Mouse (Mus musculus) CH12.LX (cell line): Measurements from ENCODE around the gene Sorcs3. TPM values are rescaled to one million over a fixed set of nuclear protein-coding genes. Genes with fewer than 3 reads are reported as not detected.

ENCODE experiments used
- DNase-seq: peaks from one replicate; pipeline ENCODE4 v3.0.0-alpha.2; 2013; ENCODE audit errors: extremely low read depth
- H3K27ac ChIP-seq: 2 replicates; pipeline ENCODE4 v1.5.1; 2012; ENCODE audit warnings: low read depth, mild to moderate bottlenecking, control low read depth, moderate library complexity; ENCODE audit not compliant: insufficient read depth
- H3K27me3 ChIP-seq: replicated peaks from 2 replicates; pipeline ENCODE3; 2012; ENCODE audit warnings: inconsistent platforms
- H3K36me3 ChIP-seq, 2 experiments: replicated peaks in 1 of 2; 2 replicates each; pipeline versions ENCODE3 to v1.6.1; 2012; ENCODE audit warnings: inconsistent platforms in 1 of 2, low read length in 1 of 2, mild to moderate bottlenecking in 1 of 2, mixed read lengths in 1 of 2, moderate library complexity in 1 of 2; ENCODE audit not compliant: control insufficient read depth in 1 of 2, insufficient read depth in 1 of 2
- H3K4me1 ChIP-seq, 2 experiments: 2 replicates each; pipeline ENCODE4 v1.6.1; 2012; ENCODE audit warnings: inconsistent platforms in 1 of 2, moderate library complexity in 1 of 2; ENCODE audit not compliant: insufficient read depth in 2 of 2, control insufficient read depth in 1 of 2
- H3K4me2 ChIP-seq: 2 replicates; pipeline ENCODE4 v1.6.1; 2012; ENCODE audit warnings: low read depth, mild to moderate bottlenecking, control low read depth; ENCODE audit not compliant: poor library complexity, insufficient read depth, severe bottlenecking
- H3K4me3 ChIP-seq, 3 experiments: fragments of 150-350 bp in 1 of 3; sonication (generic) in 1 of 3; replicated peaks in 1 of 3; 2 replicates each; pipeline versions ENCODE3 to v1.5.1; 2011 to 2012; ENCODE audit warnings: low read depth in 2 of 3, low read length in 2 of 3, mild to moderate bottlenecking in 2 of 3, moderate library complexity in 2 of 3, control low read depth in 1 of 3, improper control_type of control experiment in 1 of 3, inconsistent platforms in 1 of 3, mixed read lengths in 1 of 3; ENCODE audit not compliant: poor library complexity in 1 of 3
- H3K79me2 ChIP-seq: replicated peaks from 2 replicates; pipeline ENCODE4 v1.6.1; 2012; ENCODE audit warnings: mild to moderate bottlenecking, moderate library complexity; ENCODE audit not compliant: control insufficient read depth, poor library complexity, insufficient read depth, severe bottlenecking; ENCODE audit errors: extremely low read depth
- H3K9ac ChIP-seq: 2 replicates; pipeline ENCODE4 v1.6.1; 2012; ENCODE audit warnings: low read depth, mild to moderate bottlenecking, control low read depth, moderate library complexity; ENCODE audit not compliant: insufficient read depth
- H3K9me3 ChIP-seq: replicated peaks from 2 replicates; pipeline ENCODE3; 2012; ENCODE audit warnings: low read length, inconsistent platforms, mixed read lengths
- CHD1 ChIP-seq: IDR thresholded peaks from 2 replicates; pipeline ENCODE4 v1.6.1; 2012; ENCODE audit warnings: low read depth, low read length, improper control_type of control experiment, inconsistent platforms
- CHD2 ChIP-seq: IDR thresholded peaks from 2 replicates; pipeline ENCODE4 v1.6.1; 2011; ENCODE audit warnings: low read length, improper control_type of control experiment
- CTCF ChIP-seq, 2 experiments: IDR thresholded peaks in 1 of 2; conservative IDR thresholded peaks in 1 of 2; 2 replicates each; pipeline ENCODE4 v1.5.1; 2011 to 2012; ENCODE audit warnings: low read depth in 2 of 2, low read length in 2 of 2, improper control_type of control experiment in 1 of 2, inconsistent platforms in 1 of 2, mild to moderate bottlenecking in 1 of 2, moderate library complexity in 1 of 2
- ELF1 ChIP-seq: IDR thresholded peaks from 2 replicates; pipeline ENCODE4 v1.6.1; 2014; ENCODE audit warnings: low read depth, mild to moderate bottlenecking, inconsistent platforms, low read length, improper control_type of control experiment
- IRF4 ChIP-seq: IDR thresholded peaks from 2 replicates; pipeline ENCODE4 v1.6.1; 2014; ENCODE audit warnings: low read depth, mild to moderate bottlenecking, inconsistent platforms, low read length, improper control_type of control experiment
- KAT2A ChIP-seq: IDR thresholded peaks from 2 replicates; pipeline ENCODE4 v1.6.1; 2012; ENCODE audit warnings: low read length, improper control_type of control experiment, inconsistent platforms; ENCODE audit not compliant: insufficient replicate concordance
- MAFK ChIP-seq: IDR thresholded peaks from 2 replicates; pipeline ENCODE4 v1.6.1; 2011; ENCODE audit warnings: low read length, improper control_type of control experiment; ENCODE audit not compliant: insufficient replicate concordance
- MAX ChIP-seq: IDR thresholded peaks from 2 replicates; pipeline ENCODE4 v1.6.1; 2011; ENCODE audit warnings: low read length, improper control_type of control experiment
- MAZ ChIP-seq: IDR thresholded peaks from 2 replicates; pipeline ENCODE4 v1.6.1; 2012; ENCODE audit warnings: low read depth, mild to moderate bottlenecking, inconsistent platforms, low read length, improper control_type of control experiment, moderate library complexity
- MEF2A ChIP-seq: IDR thresholded peaks from 2 replicates; pipeline ENCODE4 v1.6.1; 2014; ENCODE audit warnings: low read depth, mild to moderate bottlenecking, inconsistent platforms, low read length, improper control_type of control experiment, borderline replicate concordance
- NELFE ChIP-seq: IDR thresholded peaks from 2 replicates; pipeline ENCODE4 v1.6.1; 2011; ENCODE audit warnings: low read depth, low read length, improper control_type of control experiment
- NRF1 ChIP-seq: IDR thresholded peaks from 2 replicates; pipeline ENCODE4 v1.6.1; 2014; ENCODE audit warnings: low read depth, mild to moderate bottlenecking, inconsistent platforms, low read length, improper control_type of control experiment, moderate library complexity
- PAX5 ChIP-seq: IDR thresholded peaks from 2 replicates; pipeline ENCODE4 v1.6.1; 2012; ENCODE audit warnings: low read length, inconsistent platforms, mixed read lengths
- POLR2A ChIP-seq: IDR thresholded peaks from 2 replicates; pipeline ENCODE4 v1.6.1; 2011; ENCODE audit warnings: low read depth, mild to moderate bottlenecking, improper control_type of control experiment, low read length
- RAD21 ChIP-seq: IDR thresholded peaks from 2 replicates; pipeline ENCODE4 v1.6.1; 2011; ENCODE audit warnings: low read depth, mild to moderate bottlenecking, low read length, improper control_type of control experiment, moderate library complexity
- SIN3A ChIP-seq: IDR thresholded peaks from 2 replicates; pipeline ENCODE4 v1.6.1; 2012; ENCODE audit warnings: low read length, improper control_type of control experiment, inconsistent platforms
- TBP ChIP-seq: conservative IDR thresholded peaks from 2 replicates; pipeline ENCODE4 v1.6.1; 2011; ENCODE audit warnings: low read depth, low read length, improper control_type of control experiment
- USF1 ChIP-seq: IDR thresholded peaks from 2 replicates; pipeline ENCODE4 v1.6.1; 2014; ENCODE audit warnings: low read depth, mild to moderate bottlenecking, inconsistent platforms, low read length, improper control_type of control experiment
- USF2 ChIP-seq: conservative IDR thresholded peaks from 2 replicates; pipeline ENCODE4 v1.6.1; 2011; ENCODE audit warnings: low read depth, low read length, improper control_type of control experiment
- dilution Hi-C: fragments of 300-500 bp; cut with MboI; formaldehyde crosslinking; loops from 2 replicates; pipeline ENCODE4 v1.14.3; 2020; ENCODE audit warnings: low sequenced_read_pairs; ENCODE audit not compliant: extremely low pct_unique_long_range_greater_than_20kb, extremely low pct_ligation_motif_present
- in situ Hi-C: fragments of 300-500 bp; cut with MboI; formaldehyde crosslinking; loops from 3 replicates; pipeline ENCODE4 v1.14.3; 2019; ENCODE audit warnings: low sequenced_read_pairs, low pct_ligation_motif_present, low pct_unique_long_range_greater_than_20kb, mixed read lengths
- polyA plus RNA-seq: library from polyadenylated mRNA; unstranded; fragments of >175 nt; gene quantifications from 2 replicates; pipeline ENCODE4 v1.2.1, GENCODE M21; 2012; ENCODE audit warnings: low read depth; ENCODE audit not compliant: insufficient read length
- total RNA-seq, 2 experiments: library from RNA; depleted of rRNA; stranded (reverse); fragments of 300-350 nt in 1 of 2; fragments of >200 nt in 1 of 2; gene quantifications; 2 replicates each; pipeline ENCODE4 v1.2.3; 2012 to 2014

Sorcs3 gene
- total and polyA plus RNA-seq, 3 experiments = not detected

DNA sequence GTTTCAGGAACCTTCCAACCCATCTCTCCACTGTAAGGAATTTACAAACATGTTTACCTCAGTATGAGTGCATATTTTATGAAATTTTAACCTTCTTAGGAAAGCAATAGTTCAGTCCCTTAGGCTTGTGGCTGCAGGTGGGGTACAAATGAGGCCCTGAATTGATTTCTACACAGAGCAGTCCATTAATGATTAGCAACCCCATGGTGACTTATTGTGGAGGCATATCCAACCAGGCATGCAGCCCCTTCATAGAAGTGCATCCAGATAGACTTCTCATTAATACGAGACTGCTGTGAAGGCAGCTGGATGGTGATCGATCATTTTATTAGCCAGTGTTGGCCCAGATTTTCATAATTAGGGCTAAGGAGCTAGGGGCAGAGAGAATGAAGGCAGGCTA is 480.5 kb downstream of the Sorcs3 start:
- no peak overlapping the region for H3K27ac ChIP-seq
- H3K9me3 ChIP-seq = peaks cover 57% of the 10 kb centered on the region
- H3K79me2 ChIP-seq = no peaks in the 10 kb centered on the region
- no peaks in the 10 kb centered on the region for H3K36me3 ChIP-seq
- no peak overlapping the region for H3K9ac ChIP-seq
- no peak for TF ChIP-seq MAFK
- no peak for DNase-seq
- dilution Hi-C loops = no loop called here
- no peaks in the 10 kb centered on the region for H3K27me3 ChIP-seq
- H3K4me3 ChIP-seq = no peak overlapping the region
- no peaks in the 10 kb centered on the region for H3K4me1 ChIP-seq
- in situ Hi-C loops = no loop called here
- no peak overlapping the region for H3K4me2 ChIP-seq

DNA sequence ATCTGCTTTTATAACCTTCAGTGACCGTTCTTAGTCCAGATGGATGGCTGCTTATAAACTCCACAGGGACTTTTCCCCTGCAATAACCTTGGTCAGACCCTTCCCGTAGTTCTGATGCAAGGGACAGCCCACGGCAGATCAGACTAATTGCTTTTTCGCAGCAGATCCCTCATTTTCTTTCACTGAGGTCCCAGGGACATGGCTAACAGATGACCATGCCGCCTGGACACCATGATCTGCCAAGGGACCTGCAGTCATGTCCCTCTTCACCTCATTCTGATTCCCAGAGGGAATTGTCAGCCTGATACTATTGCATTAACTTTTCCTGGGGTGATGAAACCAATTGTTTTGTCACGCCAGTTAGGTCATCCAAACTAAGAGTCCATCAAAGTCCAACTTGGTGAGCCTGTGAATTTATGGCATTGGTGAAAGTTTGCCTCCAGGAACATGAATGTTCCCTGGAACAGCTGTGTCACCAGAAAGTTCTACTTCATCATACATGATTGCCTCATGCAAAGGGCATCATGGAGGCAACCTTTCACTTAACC is 494.4 kb downstream of the Sorcs3 start:
- Histone ChIP-seq H3K27ac (no peak overlapping the region), H3K4me2 (no peak overlapping the region), H3K9ac (no peak overlapping the region), H3K36me3 (no peaks in the 10 kb centered on the region), H3K4me1 (no peaks in the 10 kb centered on the region), H3K4me3 (no peak overlapping the region), H3K27me3 (no peaks in the 10 kb centered on the region), H3K9me3 (peaks cover 55% of the 10 kb centered on the region), H3K79me2 (no peaks in the 10 kb centered on the region)
- in situ Hi-C loops (no loop called here), dilution Hi-C loops (no loop called here)
- no peak for DNase-seq
- TF ChIP-seq SIN3A (no peak), POLR2A (no peak), CTCF (conservative IDR thresholded peaks at IDR 0.05 in 1 of 2, IDR thresholded peaks at IDR 0.05 in 1 of 2; ENCODE audit: low read depth in 2 of 2, low read length in 2 of 2) (no peak), MAZ (no peak), CHD2 (no peak), NELFE (no peak), RAD21 (no peak), KAT2A (no peak), TBP (no peak), USF1 (no peak), PAX5 (no peak), MAX (no peak), IRF4 (no peak), MEF2A (no peak), ELF1 (no peak), CHD1 (no peak), NRF1 (no peak), USF2 (no peak)
